Mouse (Mus musculus) liver, embryonic 13.5 days (tissue): ENCODE data around the gene Pik3r5. TPM values are rescaled to one million over a fixed set of nuclear protein-coding genes. Genes with fewer than 3 reads are reported as not detected.

Experiments used
- ATAC-seq: fragments of 200-750 bp; cut with Nextera tagmentation; 2 replicates; pipeline ENCODE4 v1.8.0; 2017; ENCODE audit warnings: low read depth, mild to moderate bottlenecking, moderate number of reproducible peaks, moderate library complexity
- DNase-seq: peaks from one replicate; pipeline ENCODE4 v3.0.0; 2022
- H3K27ac ChIP-seq: fragments of 300-500 bp; sonication (generic); 2 replicates; pipeline ENCODE4 v1.5.1; 2015; ENCODE audit warnings: moderate library complexity, mild to moderate bottlenecking, inconsistent platforms
- H3K27me3 ChIP-seq: fragments of 300-500 bp; sonication (generic); 2 replicates; pipeline ENCODE4 v1.6.1; 2015; ENCODE audit warnings: mild to moderate bottlenecking, inconsistent platforms
- H3K36me3 ChIP-seq: fragments of 300-500 bp; sonication (generic); 2 replicates; pipeline ENCODE4 v1.6.1; 2015; ENCODE audit warnings: mild to moderate bottlenecking, inconsistent platforms
- H3K4me1 ChIP-seq: fragments of 300-500 bp; sonication (generic); replicated peaks from 2 replicates; pipeline ENCODE4 v1.6.1; 2015; ENCODE audit warnings: inconsistent platforms
- H3K4me2 ChIP-seq: fragments of 300-500 bp; sonication (generic); 2 replicates; pipeline ENCODE4 v1.6.1; 2015; ENCODE audit warnings: inconsistent platforms, mild to moderate bottlenecking, moderate library complexity
- H3K4me3 ChIP-seq: fragments of 300-500 bp; sonication (generic); replicated peaks from 2 replicates; pipeline ENCODE4 v1.5.1; 2015; ENCODE audit warnings: mild to moderate bottlenecking, inconsistent platforms
- H3K9ac ChIP-seq: fragments of 300-500 bp; sonication (generic); 2 replicates; pipeline ENCODE4 v1.6.1; 2015; ENCODE audit warnings: mild to moderate bottlenecking, inconsistent platforms
- H3K9me3 ChIP-seq: fragments of 300-500 bp; sonication (generic); replicated peaks from 2 replicates; pipeline ENCODE4 v1.6.1; 2016; ENCODE audit warnings: inconsistent platforms
- WGBS: fragments of 180-500 bp; shearing (Covaris S2); methylation state at CpG from one replicate; pipeline ENCODE4 v1.1.7; 2015; ENCODE audit not compliant: insufficient replicate concordance; 5-methylcytosine and 5-hydroxymethylcytosine counted together
- polyA plus RNA-seq: library from polyadenylated mRNA; unstranded; fragments of >200 nt; fragmentation: Nextera tagmentation; extraction: Ambion mirVana; gene quantifications from 2 replicates; pipeline ENCODE4 v1.2.1, GENCODE M21; 2015

Pik3r5 gene
- polyA plus RNA-seq, 1 experiment from 2014 or later: 0.15 TPM

GRCm38 (mm10) chr11:68504913-68505312 lies 73.0 kb downstream of the Pik3r5 start:
- ATAC-seq: no peak

GRCm38 (mm10) chr11:68507246-68507645 lies 75.3 kb downstream of the Pik3r5 start:
- no peak overlapping the region for H3K4me2 ChIP-seq
- DNase-seq (no peak), ATAC-seq (no peak)
- H3K27ac ChIP-seq: no peak overlapping the region
- 77% methylated on average over 7 of the region's 7 CpGs for WGBS
- H3K9ac ChIP-seq: no peak overlapping the region
- H3K4me1 ChIP-seq: no peaks in the 10 kb centered on the region
- H3K9me3 ChIP-seq: no peaks in the 10 kb centered on the region
- H3K36me3 ChIP-seq: no peaks in the 10 kb centered on the region
- peaks cover 11% of the 10 kb centered on the region; the same call in 1 of the 2 replicates for H3K27me3 ChIP-seq
- H3K4me3 ChIP-seq: no peak overlapping the region

More at GRCm38 (mm10) chr11:68504913-68505312, 73.0 kb downstream of the Pik3r5 start:
- H3K4me3 ChIP-seq: no peak overlapping the region
- 81% methylated on average over 11 of the region's 11 CpGs for WGBS
- H3K4me1 ChIP-seq: peaks cover 11% of the 10 kb centered on the region
- H3K9ac ChIP-seq: no peak overlapping the region
- no peak overlapping the region for H3K27ac ChIP-seq
- no peaks in the 10 kb centered on the region for H3K36me3 ChIP-seq
- H3K27me3 ChIP-seq: peaks cover 25% of the 10 kb centered on the region
- no peak for DNase-seq
- no peak overlapping the region for H3K4me2 ChIP-seq
- H3K9me3 ChIP-seq: no peaks in the 10 kb centered on the region

GRCm38 (mm10) chr11:68508619-68509018 lies 76.7 kb downstream of the Pik3r5 start:
- H3K9ac ChIP-seq: no peak overlapping the region
- ATAC-seq: no peak
- H3K36me3 ChIP-seq: no peaks in the 10 kb centered on the region
- H3K27me3 ChIP-seq: no peaks in the 10 kb centered on the region
- no peak for DNase-seq
- no peaks in the 10 kb centered on the region for H3K9me3 ChIP-seq
- no peaks in the 10 kb centered on the region for H3K4me1 ChIP-seq
- WGBS: 48% methylated on average over 5 of the region's 5 CpGs
- H3K4me2 ChIP-seq: no peak overlapping the region
- H3K27ac ChIP-seq: no peak overlapping the region
- H3K4me3 ChIP-seq: no peak overlapping the region

GRCm38 (mm10) chr11:68509194-68509593 lies 77.3 kb downstream of the Pik3r5 start:
- Histone ChIP-seq H3K36me3 (no peaks in the 10 kb centered on the region), H3K4me3 (no peak overlapping the region), H3K4me2 (no peak overlapping the region), H3K4me1 (no peaks in the 10 kb centered on the region), H3K9ac (no peak overlapping the region), H3K9me3 (no peaks in the 10 kb centered on the region), H3K27me3 (no peaks in the 10 kb centered on the region), H3K27ac (no peak overlapping the region)
- 14% methylated on average over 2 of the region's 2 CpGs for WGBS
- no peak for DNase-seq
- ATAC-seq: no peak

- Histone ChIP-seq H3K9me3 (no peaks in the 10 kb centered on the region), H3K27me3 (no peaks in the 10 kb centered on the region), H3K4me3 (no peak overlapping the region), H3K4me1 (no peaks in the 10 kb centered on the region), H3K36me3 (no peaks in the 10 kb centered on the region), H3K9ac (no peak overlapping the region), H3K4me2 (no peak overlapping the region), H3K27ac (no peak overlapping the region)
- no peak for ATAC-seq
- 25% methylated on average over 3 of the region's 3 CpGs for WGBS
- no peak for DNase-seq
Measured at GRCm38 (mm10) chr11:68513969-68514368, 82.0 kb downstream of the Pik3r5 start.

- H3K4me2 ChIP-seq: no peak overlapping the region
- WGBS: 66% methylated on average over 4 of the region's 4 CpGs
- H3K9me3 ChIP-seq: no peaks in the 10 kb centered on the region
- no peak for DNase-seq
- no peaks in the 10 kb centered on the region for H3K27me3 ChIP-seq
- no peak for ATAC-seq
- no peak overlapping the region for H3K4me3 ChIP-seq
- H3K36me3 ChIP-seq: no peaks in the 10 kb centered on the region
- H3K4me1 ChIP-seq: no peaks in the 10 kb centered on the region
- no peak overlapping the region for H3K9ac ChIP-seq
- no peak overlapping the region for H3K27ac ChIP-seq
Measured at GRCm38 (mm10) chr11:68519362-68519761, 87.4 kb downstream of the Pik3r5 start.

GRCm38 (mm10) chr11:68519815-68520214 lies 87.9 kb downstream of the Pik3r5 start:
- Histone ChIP-seq H3K4me1 (no peaks in the 10 kb centered on the region), H3K27ac (no peak overlapping the region), H3K4me2 (no peak overlapping the region), H3K9ac (no peak overlapping the region), H3K9me3 (no peaks in the 10 kb centered on the region), H3K4me3 (no peak overlapping the region), H3K27me3 (no peaks in the 10 kb centered on the region), H3K36me3 (no peaks in the 10 kb centered on the region)
- DNase-seq: no peak
- ATAC-seq: no peak
- 66% methylated on average over 5 of the region's 5 CpGs for WGBS

- ATAC-seq (no peak), DNase-seq (no peak)
- H3K4me3 ChIP-seq: no peak overlapping the region
- no peak overlapping the region for H3K4me2 ChIP-seq
- WGBS: 65% methylated on average over 2 of the region's 2 CpGs
- no peaks in the 10 kb centered on the region for H3K4me1 ChIP-seq
- H3K9me3 ChIP-seq: no peaks in the 10 kb centered on the region
- H3K9ac ChIP-seq: no peak overlapping the region
- no peaks in the 10 kb centered on the region for H3K27me3 ChIP-seq
- H3K27ac ChIP-seq: no peak overlapping the region
- H3K36me3 ChIP-seq: no peaks in the 10 kb centered on the region
Measured at GRCm38 (mm10) chr11:68520439-68520838, 88.5 kb downstream of the Pik3r5 start.

GRCm38 (mm10) chr11:68521352-68521751 lies 89.4 kb downstream of the Pik3r5 start:
- no peaks in the 10 kb centered on the region for H3K9me3 ChIP-seq
- DNase-seq (no peak), ATAC-seq (no peak)
- H3K27ac ChIP-seq: no peak overlapping the region
- WGBS: 54% methylated on average over 5 of the region's 5 CpGs
- no peaks in the 10 kb centered on the region for H3K4me1 ChIP-seq
- H3K9ac ChIP-seq: no peak overlapping the region
- H3K27me3 ChIP-seq: no peaks in the 10 kb centered on the region
- H3K36me3 ChIP-seq: no peaks in the 10 kb centered on the region
- H3K4me3 ChIP-seq: no peak overlapping the region
- no peak overlapping the region for H3K4me2 ChIP-seq

GRCm38 (mm10) chr11:68526441-68526840 lies 94.5 kb downstream of the Pik3r5 start:
- no peaks in the 10 kb centered on the region for H3K9me3 ChIP-seq
- 57% methylated on average over 4 of the region's 4 CpGs for WGBS
- H3K4me2 ChIP-seq: no peak overlapping the region
- no peak overlapping the region for H3K27ac ChIP-seq
- H3K4me3 ChIP-seq: no peak overlapping the region
- H3K9ac ChIP-seq: no peak overlapping the region
- DNase-seq (no peak), ATAC-seq (no peak)
- no peaks in the 10 kb centered on the region for H3K27me3 ChIP-seq
- H3K36me3 ChIP-seq: no peaks in the 10 kb centered on the region
- no peaks in the 10 kb centered on the region for H3K4me1 ChIP-seq

- Histone ChIP-seq H3K27me3 (no peaks in the 10 kb centered on the region), H3K27ac (no peak overlapping the region), H3K9ac (no peak overlapping the region), H3K4me2 (no peak overlapping the region), H3K9me3 (no peaks in the 10 kb centered on the region), H3K4me3 (no peak overlapping the region), H3K4me1 (no peaks in the 10 kb centered on the region), H3K36me3 (no peaks in the 10 kb centered on the region)
- DNase-seq (no peak), ATAC-seq (no peak)
- WGBS: 50% methylated on average over 16 of the region's 16 CpGs
Measured at GRCm38 (mm10) chr11:68531066-68531806, 99.3 kb downstream of the Pik3r5 start.

- 62% methylated on average over 11 of the region's 11 CpGs for WGBS
- H3K9me3 ChIP-seq: no peaks in the 10 kb centered on the region
- H3K36me3 ChIP-seq: no peaks in the 10 kb centered on the region
- H3K4me1 ChIP-seq: no peaks in the 10 kb centered on the region
- H3K27me3 ChIP-seq: no peaks in the 10 kb centered on the region
- no peak overlapping the region for H3K4me3 ChIP-seq
- no peak overlapping the region for H3K4me2 ChIP-seq
- DNase-seq (no peak), ATAC-seq (no peak)
- no peak overlapping the region for H3K9ac ChIP-seq
- H3K27ac ChIP-seq: no peak overlapping the region
Measured at GRCm38 (mm10) chr11:68531941-68532535, 100.1 kb downstream of the Pik3r5 start.
